Mouse (Mus musculus): Measurements from ENCODE around the gene Methig1.

- TF ChIP-seq CTCF (IDR thresholded peaks at IDR 0.05; ENCODE audit: borderline replicate concordance, extremely low read depth, insufficient read depth, insufficient read length) (no peak), POLR2A (IDR thresholded peaks at IDR 0.05; ENCODE audit: borderline replicate concordance, extremely low read depth, insufficient read depth, insufficient read length, poor library complexity, severe bottlenecking) (peak; percentile 89)
Observed at GRCm38 (mm10) chr15:100422899-100423860, 70.2 kb downstream of the Methig1 start.
